Comparison of ENCODE assay signal across 1 mouse cellular context in genomic region chr7:29238019-29238967, GRCm38 (mm10).
TF ChIP-seq lines count a peak whose summit lies in the region.

TSS of gene Yif1b (plus strand) at chr7:29238329.

TF ChIP-seq in MEL, 35 proteins besides CTCF, POLR2A, EP300 and RAD21 (continued from another document):
- no peak for TF ChIP-seq MEF2A (IDR thresholded peaks at IDR 0.05; ENCODE audit: extremely low read depth, insufficient replicate concordance, low read depth, low read length, poor library complexity, severe bottlenecking)
- TF ChIP-seq USF2 (IDR thresholded peaks at IDR 0.05; ENCODE audit: borderline replicate concordance in 1 of 2, insufficient read depth in 1 of 2, low read depth in 1 of 2, low read length in 2 of 2), result no peak
- peak; percentile 80 for TF ChIP-seq SIN3A (IDR thresholded peaks at IDR 0.05; ENCODE audit: low read length)
- TF ChIP-seq ZNF384 (IDR thresholded peaks at IDR 0.05; ENCODE audit: low read depth, low read length), result peak; percentile 30; the same call in 1 of the 2 replicates
- peak; percentile 15; the same call in 1 of the 2 replicates for TF ChIP-seq TCF12 (IDR thresholded peaks at IDR 0.05; ENCODE audit: low read depth, low read length)
- TF ChIP-seq HCFC1 (IDR thresholded peaks at IDR 0.05; ENCODE audit: low read depth, low read length), result peak; percentile 86
- TF ChIP-seq JUND (IDR thresholded peaks at IDR 0.05; ENCODE audit: low read depth, low read length), result no peak
TF ChIP-seq in MEL: peak in this region for 19.
